Mouse (Mus musculus) skeletal muscle tissue, postnatal 0 days (tissue): ENCODE data around the gene Thy1. TPM values are rescaled to one million over a fixed set of nuclear protein-coding genes. Genes with fewer than 3 reads are reported as not detected.

Experiments
- polyA plus RNA-seq: library from polyadenylated mRNA; unstranded; fragments of >200 nt; fragmentation: Nextera tagmentation; extraction: Ambion mirVana; gene quantifications from 2 replicates; pipeline ENCODE4 v1.2.1, GENCODE M21; 2015

Thy1 gene
- polyA plus RNA-seq: 4.5 and 5.8 TPM in 2 replicates

DNA sequence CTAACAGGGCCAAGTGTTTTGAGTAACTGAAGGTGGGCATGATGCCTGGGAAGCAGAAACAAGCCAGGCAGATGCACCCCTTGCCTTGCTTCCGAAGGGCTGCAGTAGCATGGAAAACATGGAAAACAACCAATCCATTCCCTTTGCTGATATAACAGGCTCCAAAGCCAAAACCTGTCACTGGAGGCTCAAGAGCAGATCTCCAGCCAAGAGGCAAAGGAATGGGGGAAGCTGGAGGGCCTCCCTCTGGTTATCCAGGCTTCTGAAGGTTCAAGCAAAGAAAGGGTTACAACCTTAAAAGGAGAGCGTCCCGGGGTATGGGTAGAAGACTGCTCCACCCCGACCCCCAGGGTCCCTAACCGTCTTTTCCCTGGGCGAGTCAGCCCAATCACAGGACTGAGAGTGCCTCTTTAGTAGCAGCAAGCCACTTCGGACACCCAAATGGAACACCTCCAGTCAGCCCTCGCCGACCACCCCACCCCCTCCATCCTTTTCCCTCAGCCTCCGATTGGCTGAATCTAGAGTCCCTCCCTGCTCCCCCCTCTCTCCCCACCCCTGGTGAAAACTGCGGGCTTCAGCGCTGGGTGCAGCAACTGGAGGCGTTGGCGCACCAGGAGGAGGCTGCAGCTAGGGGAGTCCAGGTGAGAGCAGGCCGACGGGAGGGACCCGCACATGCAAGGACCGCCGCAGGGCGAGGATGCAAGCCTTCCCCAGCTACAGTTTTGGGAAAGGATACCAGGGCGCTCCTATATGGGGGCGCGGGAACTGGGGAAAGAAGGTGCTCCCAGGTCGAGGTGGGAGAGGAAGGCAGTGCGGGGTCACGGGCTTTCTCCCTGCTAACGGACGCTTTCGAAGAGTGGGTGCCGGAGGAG lies at the start of gene Thy1:
Thy1 (plus strand) TSS at position 549 of the 872 bp plus-strand sequence.

DNA sequence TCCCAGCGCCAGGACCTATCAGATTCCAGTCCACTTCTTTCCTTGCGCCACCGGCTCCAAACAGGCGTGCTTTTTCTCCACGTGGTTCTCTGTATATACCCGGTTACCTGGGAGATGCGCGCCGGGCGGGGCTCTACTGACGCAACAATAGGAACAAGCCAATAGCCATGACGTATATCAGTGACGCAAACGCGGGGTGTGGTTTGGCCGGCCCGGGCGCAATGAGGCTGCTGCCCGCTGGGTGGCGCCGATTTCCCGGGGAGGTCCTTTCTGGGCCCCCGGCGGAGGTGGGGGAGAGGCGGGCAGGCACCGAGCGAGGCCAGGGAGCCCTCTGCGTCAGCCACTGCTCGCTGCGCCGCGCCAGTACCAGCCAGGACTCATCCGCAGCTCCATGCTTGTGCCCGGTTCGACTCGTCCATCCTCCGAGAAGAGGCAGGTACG lies 23.6 kb downstream of the Thy1 start, which contains the start of gene Usp2:
Usp2 (plus strand) TSS at position 237 of the 441 bp plus-strand sequence.

Other genes starting within 250 kb of the Thy1 start
- gene Usp2, start 23.6 kb downstream of the Thy1 start, polyA plus RNA-seq: 134 and 136 TPM in 2 replicates
- not detected in 2 replicates for gene Mfrp, start 58.3 kb downstream of the Thy1 start, polyA plus RNA-seq
- gene C1qtnf5, start 63.9 kb downstream of the Thy1 start, polyA plus RNA-seq: 3.1 and 4.4 TPM in 2 replicates
- 0.21 TPM in 1 of 2 replicates, not detected in the other for gene Gm49380, start 70.1 kb downstream of the Thy1 start, polyA plus RNA-seq
- gene Rnf26, start 70.1 kb downstream of the Thy1 start, polyA plus RNA-seq: 15.9 and 18.6 TPM in 2 replicates
- 42.7 and 51.8 TPM in 2 replicates for gene Mcam, start 91.1 kb downstream of the Thy1 start, polyA plus RNA-seq
- 4.2 and 5.2 TPM in 2 replicates for gene Cbl, start 190.7 kb downstream of the Thy1 start, polyA plus RNA-seq
- gene Ccdc153, start 197.3 kb downstream of the Thy1 start, polyA plus RNA-seq: not detected in 2 replicates
- not detected in 2 replicates for gene Pdzd3, start 208.1 kb downstream of the Thy1 start, polyA plus RNA-seq
- 10.4 and 10.9 TPM in 2 replicates for gene Nlrx1, start 225.2 kb downstream of the Thy1 start, polyA plus RNA-seq
- gene Abcg4, start 245.2 kb downstream of the Thy1 start, polyA plus RNA-seq: 0.38 and 0.58 TPM in 2 replicates